Mouse (Mus musculus) activated CD4-positive, CD25-positive, alpha-beta regulatory T cell, adult 4 months (primary cell): ENCODE measurements around the gene Eprs. TPM values are rescaled to one million over a fixed set of nuclear protein-coding genes. Genes with fewer than 3 reads are reported as not detected.
A peak's percentile ranks its signal among the peaks of the same experiment; 100 is the strongest.
"Not testable (repeated sequence)": the region's sequence is repeated elsewhere in the genome, so short reads cannot be mapped to it uniquely, and the experiment has no call there.

Experiments
- ATAC-seq: one replicate; pipeline ENCODE4 v1.8.0; 2017
- polyA plus RNA-seq, 2 experiments: library from polyadenylated mRNA; unstranded; fragments of 100-300 nt; shearing (Covaris generic); gene quantifications; one replicate each; pipeline ENCODE4 v1.2.1; 2017

Eprs gene
- polyA plus RNA-seq, result 10 to 100 TPM; 86.2 to 95.6 TPM

GRCm38 (mm10) chr1:185362677-185363520 is at the start of gene Eprs:
Eprs (plus strand) TSS chr1:185363044.
- peak; percentile 86 for ATAC-seq

- no peak for ATAC-seq
Observed at GRCm38 (mm10) chr1:185314546-185314945, 48.3 kb upstream of the Eprs start.

DNA sequence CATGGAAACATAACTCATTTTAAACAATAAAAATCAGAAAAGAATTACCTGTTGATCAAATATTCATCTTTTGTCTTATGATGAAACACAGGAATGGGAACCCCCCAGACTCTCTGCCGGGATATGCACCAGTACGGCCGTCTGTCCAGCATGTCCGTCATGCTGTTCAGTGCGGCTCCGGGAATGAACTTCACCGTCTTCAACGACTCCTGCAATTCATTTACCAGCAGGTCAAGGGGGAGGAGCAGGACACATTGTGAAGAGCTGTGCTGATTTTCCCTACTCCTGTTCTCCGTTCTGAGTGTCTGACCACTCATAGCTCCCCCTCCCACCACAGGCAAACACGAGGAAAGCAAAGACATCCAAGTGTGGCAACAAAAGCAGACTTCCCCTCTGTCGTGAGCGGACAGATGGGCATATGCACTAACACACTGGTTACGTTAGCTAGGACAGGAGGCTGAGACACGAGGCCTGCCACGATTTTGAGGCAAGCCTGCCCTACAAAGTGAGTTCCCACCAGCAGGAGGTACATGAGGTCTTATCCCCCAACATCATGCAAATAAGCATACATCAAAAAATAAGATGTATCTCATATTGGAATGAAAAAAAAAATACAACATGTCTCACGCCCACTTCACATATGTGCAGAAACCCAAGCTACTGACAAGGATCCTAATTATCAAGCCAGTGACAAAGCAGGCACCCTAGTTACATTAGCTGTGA is 46.8 kb upstream of the Eprs start:
- ATAC-seq, result no peak

- not testable (repeated sequence) for ATAC-seq
Observed at GRCm38 (mm10) chr1:185327754-185328345, 35.0 kb upstream of the Eprs start.

DNA sequence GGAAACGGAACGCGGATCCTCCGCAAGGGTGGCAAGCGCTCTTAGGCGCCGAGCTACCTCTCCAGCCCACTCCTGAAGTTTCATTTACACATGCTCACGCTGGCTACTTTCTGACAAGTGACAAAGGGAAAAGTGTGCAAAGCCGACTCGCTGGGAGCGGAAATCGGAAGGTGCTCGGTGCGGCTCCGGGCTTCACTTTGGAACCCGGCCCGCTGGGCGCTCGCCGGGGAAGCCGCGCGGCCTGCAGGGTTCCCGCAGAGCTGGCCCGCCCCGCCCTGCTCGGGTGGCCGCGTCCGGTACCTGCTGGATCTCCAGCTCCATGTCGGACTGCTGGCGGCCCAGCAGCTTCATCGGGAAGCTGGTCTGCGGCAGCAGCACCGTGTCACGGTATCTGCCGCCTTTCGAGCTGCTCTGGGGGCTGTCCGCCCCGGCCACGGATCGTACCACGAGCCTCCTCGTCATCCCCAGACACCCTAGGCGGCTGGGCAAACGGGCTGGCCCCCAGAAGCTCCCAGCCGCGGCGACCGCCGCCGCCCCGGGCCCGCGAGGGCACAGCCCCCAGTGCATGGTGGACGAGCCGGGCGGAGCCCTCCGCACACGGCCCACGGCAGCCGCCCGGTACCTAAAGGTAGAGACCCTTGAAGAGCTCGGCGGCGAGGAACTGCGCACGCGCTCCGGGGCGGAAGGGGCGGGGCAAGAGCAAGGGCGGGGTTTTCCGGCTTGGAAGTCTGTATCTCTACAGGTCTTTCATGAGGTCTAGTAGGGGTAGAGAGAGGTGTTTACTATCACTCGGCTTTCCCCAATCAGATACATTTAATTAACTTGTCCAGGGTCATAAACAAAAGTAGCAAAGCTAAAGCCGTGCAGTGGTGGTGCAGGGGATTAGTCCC is 33.9 kb upstream of the Eprs start, which contains the start of gene Iars2:
TSS of gene Iars2 (minus strand) at position 676 of the 890 bp plus-strand sequence.
- peak; percentile 69 for ATAC-seq

DNA sequence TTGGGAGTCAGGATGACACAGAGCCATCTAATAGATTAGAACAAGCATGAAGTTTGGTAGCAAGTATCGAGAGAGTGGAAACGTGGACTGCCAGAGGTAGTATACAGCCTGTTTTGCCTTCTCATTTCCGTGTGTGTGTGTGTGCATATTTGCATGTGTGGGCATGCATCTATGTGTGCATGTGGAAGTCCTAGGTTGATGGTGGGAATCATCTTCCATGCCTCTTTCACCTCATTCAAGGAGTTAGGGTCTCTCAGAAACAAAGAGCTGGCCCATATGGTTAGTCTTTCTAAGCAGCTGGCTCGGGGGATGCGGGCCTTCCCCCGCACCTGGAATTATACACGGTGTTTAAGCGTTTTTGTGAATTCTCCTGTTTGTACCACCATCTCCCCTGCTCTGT is 33.0 kb upstream of the Eprs start:
- ATAC-seq, result no peak

DNA sequence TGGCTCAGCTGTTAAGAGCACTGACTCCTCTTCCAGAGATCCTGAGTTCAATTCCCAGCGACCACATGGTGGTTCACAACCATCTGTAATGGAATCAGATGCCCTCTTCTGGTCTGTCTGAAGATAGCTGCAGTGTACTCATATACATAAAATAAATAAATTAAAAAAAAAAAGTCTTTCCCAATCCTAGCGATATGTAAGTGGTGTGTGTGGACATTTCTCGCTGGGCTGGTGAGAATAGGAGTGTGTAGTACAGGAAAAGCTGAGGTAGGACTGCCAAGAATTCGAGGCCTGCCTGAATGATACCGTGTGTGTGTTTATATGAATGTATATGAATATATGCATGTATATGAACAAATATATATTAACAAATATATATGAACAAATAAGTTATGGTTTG is 31.5 kb upstream of the Eprs start:
- ATAC-seq, result no peak

GRCm38 (mm10) chr1:185331983-185332430 is 30.8 kb upstream of the Eprs start, which contains the start of gene Bpnt1:
Bpnt1 (plus strand) TSS chr1:185332149.
- peak; percentile 61 for ATAC-seq

DNA sequence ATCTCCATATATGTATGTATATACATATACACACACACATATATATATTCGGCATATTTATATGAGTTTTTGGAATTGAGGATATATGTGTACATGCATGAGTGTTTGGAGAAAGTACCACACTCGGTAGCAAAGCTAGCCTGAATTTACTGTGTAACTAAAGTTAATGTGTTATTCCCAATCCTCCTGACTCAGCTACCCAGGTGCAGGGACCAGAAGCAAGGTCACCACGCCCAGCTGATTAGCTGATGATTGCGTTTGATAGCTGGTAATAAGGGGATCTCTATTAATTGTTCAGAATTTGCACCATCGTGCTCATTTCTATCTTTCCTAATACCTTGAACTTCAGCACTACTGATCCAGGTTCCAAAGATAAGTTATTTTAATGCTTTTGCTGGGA is 29.2 kb upstream of the Eprs start:
- no peak for ATAC-seq

DNA sequence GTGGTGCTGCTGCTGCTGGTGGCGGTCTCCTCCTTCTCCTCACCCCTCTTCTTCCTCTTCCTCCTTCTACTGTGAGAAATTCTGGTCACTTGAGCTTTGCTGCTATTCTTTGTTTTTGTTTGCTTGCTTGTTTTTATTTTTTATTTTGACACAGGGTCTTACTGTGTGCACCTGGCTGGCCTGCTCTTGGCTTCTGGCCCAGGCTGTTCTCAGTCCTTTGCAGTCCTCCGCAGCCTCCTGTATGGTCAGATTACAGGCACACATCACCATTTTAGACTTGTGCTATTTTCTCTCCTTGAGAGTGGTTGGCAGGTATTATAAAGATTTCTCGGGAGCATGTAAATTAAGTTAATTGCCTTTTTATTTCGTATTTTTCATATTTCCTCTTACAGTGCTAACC is 28.7 kb upstream of the Eprs start:
- no peak for ATAC-seq

- ATAC-seq, result no peak
Observed at GRCm38 (mm10) chr1:185335231-185335765, 27.5 kb upstream of the Eprs start.

- no peak for ATAC-seq
Observed at GRCm38 (mm10) chr1:185336535-185336934, 26.3 kb upstream of the Eprs start.

DNA sequence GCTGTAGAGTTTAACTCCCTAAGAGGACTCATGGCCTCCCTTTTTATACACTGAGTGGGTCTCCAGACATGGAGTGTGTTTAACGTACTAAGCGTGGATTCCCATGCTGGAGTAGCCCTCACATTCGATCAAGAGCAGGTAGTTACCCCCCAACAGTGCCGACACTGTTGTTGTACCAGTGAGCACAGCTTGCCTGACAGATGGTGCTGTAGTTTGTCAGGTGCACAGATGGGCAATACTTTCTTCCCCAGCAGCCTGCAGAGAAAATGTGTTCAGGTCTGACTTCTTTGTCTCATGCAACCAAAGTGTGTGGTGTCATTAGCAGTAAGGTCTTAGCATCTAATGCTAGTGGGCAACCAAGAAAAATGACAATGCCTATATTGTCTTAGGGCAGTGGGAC is 20.4 kb upstream of the Eprs start:
- no peak for ATAC-seq

GRCm38 (mm10) chr1:185343422-185343821 is 19.4 kb upstream of the Eprs start:
- no peak for ATAC-seq

- no peak for ATAC-seq
Observed at GRCm38 (mm10) chr1:185346188-185346587, 16.7 kb upstream of the Eprs start.

DNA sequence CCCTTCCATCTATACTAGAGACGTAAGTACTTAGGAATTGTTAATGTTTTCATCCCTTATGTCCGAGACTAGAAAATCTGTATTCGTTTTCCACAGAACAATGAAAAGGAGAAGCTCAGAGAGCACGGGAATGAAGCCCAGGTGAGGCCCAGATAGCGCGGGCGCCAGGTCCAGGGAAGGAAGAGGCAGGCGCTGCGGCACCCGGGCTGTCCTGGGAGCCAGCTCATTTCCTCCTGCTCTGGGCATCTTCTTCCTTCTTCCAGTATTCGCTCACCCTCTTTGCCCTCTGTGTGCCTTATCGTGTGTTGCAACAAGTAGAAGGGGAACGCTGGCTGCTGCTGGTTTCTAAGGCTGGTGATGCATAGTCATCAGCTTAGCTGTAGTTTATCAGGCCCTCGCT is 13.1 kb upstream of the Eprs start:
- ATAC-seq, result no peak

DNA sequence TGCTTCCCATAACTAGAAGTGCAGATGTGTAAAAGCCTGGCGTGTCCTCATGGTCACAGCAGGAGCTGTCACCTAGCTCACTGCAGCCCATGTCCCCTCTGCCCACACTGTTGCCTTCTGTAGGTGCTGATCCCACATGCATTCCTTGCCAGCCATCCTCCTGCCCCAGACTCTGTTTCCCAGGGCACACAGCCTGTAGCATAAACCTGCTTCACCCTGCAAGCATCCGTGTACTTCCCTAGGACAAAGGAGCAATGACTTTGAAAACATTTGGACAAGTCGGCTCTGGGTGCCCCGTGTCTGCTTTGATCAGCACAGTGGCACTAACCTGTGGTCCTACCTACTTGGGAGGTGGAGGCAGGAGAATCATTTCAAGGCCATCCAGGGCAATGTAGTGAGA is 12.2 kb upstream of the Eprs start:
- ATAC-seq, result no peak

DNA sequence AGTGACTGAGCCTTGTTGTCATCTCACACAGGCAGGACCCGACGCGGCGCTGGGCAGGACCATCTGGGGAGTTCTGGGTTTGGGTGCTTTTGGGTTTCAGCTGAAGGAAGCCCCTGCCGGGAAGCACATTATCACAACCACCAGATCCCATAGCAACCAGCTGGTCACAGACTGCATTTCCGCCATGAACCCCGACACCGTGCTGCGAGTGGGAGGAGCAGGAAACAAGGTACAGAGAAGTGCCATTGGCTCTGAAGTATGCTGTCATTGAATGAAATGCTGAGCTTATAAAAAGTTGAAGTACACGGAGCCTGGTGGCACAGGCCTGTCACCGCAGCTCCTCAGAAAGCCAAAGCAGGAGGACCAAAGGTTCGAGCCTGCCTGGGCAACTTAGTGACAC is 10.7 kb upstream of the Eprs start:
- ATAC-seq, result peak; percentile 87

DNA sequence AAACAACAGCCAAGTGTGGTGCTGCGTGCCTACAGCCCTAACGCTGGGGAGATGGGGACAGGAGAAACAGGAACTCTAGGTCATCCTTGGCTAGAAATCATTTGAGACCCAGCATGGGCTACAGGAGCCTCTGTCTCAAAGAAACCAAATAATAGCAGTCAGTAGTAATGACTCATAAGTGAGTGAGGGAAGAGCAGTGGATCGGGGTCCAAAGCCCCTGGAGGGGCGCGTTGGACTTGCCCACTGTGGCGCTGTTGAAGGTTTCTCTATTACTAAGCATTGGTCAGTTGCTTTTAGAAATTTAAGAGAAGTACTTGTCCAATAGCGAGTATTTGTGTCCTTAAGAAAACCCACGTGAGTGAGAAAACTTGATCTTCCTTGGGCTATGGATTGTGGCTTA is 9.5 kb upstream of the Eprs start:
- no peak for ATAC-seq

- no peak for ATAC-seq
Observed at GRCm38 (mm10) chr1:185354731-185355130, 8.1 kb upstream of the Eprs start.

GRCm38 (mm10) chr1:185356246-185356645 is 6.6 kb upstream of the Eprs start:
- ATAC-seq, result no peak

GRCm38 (mm10) chr1:185358211-185358610 is 4.6 kb upstream of the Eprs start:
- no peak for ATAC-seq
